Mouse (Mus musculus): Measurements from ENCODE around the gene Dhx40. TPM values are rescaled to one million over a fixed set of nuclear protein-coding genes. Genes with fewer than 3 reads are reported as not detected.
"Not testable (repeated sequence)": the region's sequence is repeated elsewhere in the genome, so short reads cannot be mapped to it uniquely, and the experiment has no call there.

Gene Dhx40
- polyA plus RNA-seq, 1 experiment from 2014 or later: 39.7 TPM

GRCm38 (mm10) chr11:86811326-86811630 is 3.7 kb upstream of the Dhx40 start:
- Histone ChIP-seq H3K36me3 (replicated peaks) (peaks cover 1% of the 10 kb centered on the region), H3K4me3 (no peak overlapping the region), H3K4me1 (peaks cover 12% of the 10 kb centered on the region), H3K9me3 (no peaks in the 10 kb centered on the region), H3K27me3 (ENCODE audit: poor library complexity, severe bottlenecking) (peaks cover 5% of the 10 kb centered on the region), H3K27ac (no peak overlapping the region)
- no peak for DNase-seq (ENCODE audit: extremely low spot score, low spot score)
- 83% methylated on average over 1 of the region's 1 CpGs for WGBS

GRCm38 (mm10) chr11:86810572-86811325 is 3.2 kb upstream of the Dhx40 start:
- Histone ChIP-seq H3K36me3 (replicated peaks) (peaks cover 6% of the 10 kb centered on the region), H3K9me3 (no peaks in the 10 kb centered on the region), H3K27ac (no peak overlapping the region), H3K4me3 (no peak overlapping the region), H3K27me3 (ENCODE audit: poor library complexity, severe bottlenecking) (peaks cover 5% of the 10 kb centered on the region), H3K4me1 (peaks cover 12% of the 10 kb centered on the region)
- DNase-seq (ENCODE audit: extremely low spot score, low spot score): no peak
- 89% methylated on average over 2 of the region's 2 CpGs for WGBS

GRCm38 (mm10) chr11:86809828-86810227 is 2.3 kb upstream of the Dhx40 start:
- no peak overlapping the region for H3K4me3 ChIP-seq
- 67% methylated on average over 4 of the region's 4 CpGs for WGBS
- H3K4me1 ChIP-seq: peaks cover 12% of the 10 kb centered on the region
- no peak for DNase-seq (ENCODE audit: extremely low spot score, low spot score)
- H3K9me3 ChIP-seq: no peaks in the 10 kb centered on the region
- H3K36me3 ChIP-seq (replicated peaks): peaks cover 16% of the 10 kb centered on the region
- peaks cover 5% of the 10 kb centered on the region for H3K27me3 ChIP-seq (ENCODE audit: poor library complexity, severe bottlenecking)
- no peak overlapping the region for H3K27ac ChIP-seq

- Histone ChIP-seq H3K27me3 (ENCODE audit: poor library complexity, severe bottlenecking) (peaks cover 5% of the 10 kb centered on the region), H3K27ac (peak overlapping the region; percentile 89), H3K9me3 (no peaks in the 10 kb centered on the region), H3K4me3 (peak overlapping the region; percentile 70), H3K4me1 (peaks cover 12% of the 10 kb centered on the region), H3K36me3 (replicated peaks) (peaks cover 42% of the 10 kb centered on the region)
- DNase-seq (ENCODE audit: extremely low spot score, low spot score): peak; percentile 70
- WGBS: under 1% methylated on average over 25 of the region's 25 CpGs
Observed at GRCm38 (mm10) chr11:86807001-86807477, 507 bp downstream of the Dhx40 start.

GRCm38 (mm10) chr11:86794161-86794560 is 13.4 kb downstream of the Dhx40 start:
- 86% methylated on average over 1 of the region's 1 CpGs for WGBS
- Histone ChIP-seq H3K27ac (no peak overlapping the region), H3K4me1 (no peaks in the 10 kb centered on the region), H3K4me3 (no peak overlapping the region), H3K27me3 (ENCODE audit: poor library complexity, severe bottlenecking) (no peaks in the 10 kb centered on the region), H3K36me3 (replicated peaks) (peaks cover 94% of the 10 kb centered on the region), H3K9me3 (no peaks in the 10 kb centered on the region)
- no peak for DNase-seq (ENCODE audit: extremely low spot score, low spot score)

GRCm38 (mm10) chr11:86787436-86787835 is 20.1 kb downstream of the Dhx40 start:
- 97% methylated on average over 5 of the region's 5 CpGs for WGBS
- H3K4me1 ChIP-seq; H3K27me3 ChIP-seq (ENCODE audit: poor library complexity, severe bottlenecking); H3K27ac ChIP-seq; H3K4me3 ChIP-seq; H3K9me3 ChIP-seq; DNase-seq (ENCODE audit: extremely low spot score, low spot score): not testable (repeated sequence)
- H3K36me3 ChIP-seq (replicated peaks): peaks cover 93% of the 10 kb centered on the region

- no peak overlapping the region for H3K4me3 ChIP-seq
- no peak overlapping the region for H3K27ac ChIP-seq
- 90% methylated on average over 2 of the region's 2 CpGs for WGBS
- peaks cover 94% of the 10 kb centered on the region for H3K36me3 ChIP-seq (replicated peaks)
- no peaks in the 10 kb centered on the region for H3K4me1 ChIP-seq
- no peak for DNase-seq (ENCODE audit: extremely low spot score, low spot score)
- no peaks in the 10 kb centered on the region for H3K27me3 ChIP-seq (ENCODE audit: poor library complexity, severe bottlenecking)
- H3K9me3 ChIP-seq: no peaks in the 10 kb centered on the region
Observed at GRCm38 (mm10) chr11:86785767-86786166, 21.8 kb downstream of the Dhx40 start.

GRCm38 (mm10) chr11:86769884-86770283 is 37.7 kb downstream of the Dhx40 start:
- no peaks in the 10 kb centered on the region for H3K27me3 ChIP-seq (ENCODE audit: poor library complexity, severe bottlenecking)
- no peaks in the 10 kb centered on the region for H3K4me1 ChIP-seq
- peaks cover 67% of the 10 kb centered on the region for H3K36me3 ChIP-seq (replicated peaks)
- no peak overlapping the region for H3K4me3 ChIP-seq
- H3K9me3 ChIP-seq: no peaks in the 10 kb centered on the region
- DNase-seq (ENCODE audit: extremely low spot score, low spot score): no peak
- 86% methylated on average over 4 of the region's 4 CpGs for WGBS
- no peak overlapping the region for H3K27ac ChIP-seq

- no peak overlapping the region for H3K4me3 ChIP-seq
- 92% methylated on average over 2 of the region's 2 CpGs for WGBS
Observed at GRCm38 (mm10) chr11:86764501-86764900, 43.0 kb downstream of the Dhx40 start.

GRCm38 (mm10) chr11:86763127-86763526 is 44.4 kb downstream of the Dhx40 start:
- 93% methylated on average over 11 of the region's 11 CpGs for WGBS
- not testable (repeated sequence) for H3K4me3 ChIP-seq; H3K36me3 ChIP-seq (replicated peaks); H3K27ac ChIP-seq; H3K27me3 ChIP-seq (ENCODE audit: poor library complexity, severe bottlenecking); H3K9me3 ChIP-seq; DNase-seq (ENCODE audit: extremely low spot score, low spot score)
- H3K4me1 ChIP-seq: peaks cover 12% of the 10 kb centered on the region

More at GRCm38 (mm10) chr11:86764501-86764900, 43.0 kb downstream of the Dhx40 start:
- Histone ChIP-seq H3K4me1 (no peaks in the 10 kb centered on the region), H3K27me3 (ENCODE audit: poor library complexity, severe bottlenecking) (no peaks in the 10 kb centered on the region), H3K27ac (no peak overlapping the region), H3K9me3 (no peaks in the 10 kb centered on the region), H3K36me3 (replicated peaks) (peaks cover 17% of the 10 kb centered on the region)
- no peak for DNase-seq (ENCODE audit: extremely low spot score, low spot score)

GRCm38 (mm10) chr11:86760357-86760756 is 47.2 kb downstream of the Dhx40 start:
- Histone ChIP-seq H3K4me3 (no peak overlapping the region), H3K27ac (no peak overlapping the region), H3K27me3 (ENCODE audit: poor library complexity, severe bottlenecking) (no peaks in the 10 kb centered on the region), H3K9me3 (no peaks in the 10 kb centered on the region), H3K36me3 (replicated peaks) (no peaks in the 10 kb centered on the region), H3K4me1 (peaks cover 25% of the 10 kb centered on the region)
- no peak for DNase-seq (ENCODE audit: extremely low spot score, low spot score)

GRCm38 (mm10) chr11:86759886-86760285 is 47.7 kb downstream of the Dhx40 start:
- DNase-seq (ENCODE audit: extremely low spot score, low spot score): no peak
- Histone ChIP-seq H3K4me3 (no peak overlapping the region), H3K27me3 (ENCODE audit: poor library complexity, severe bottlenecking) (no peaks in the 10 kb centered on the region), H3K36me3 (replicated peaks) (no peaks in the 10 kb centered on the region), H3K27ac (no peak overlapping the region), H3K9me3 (no peaks in the 10 kb centered on the region), H3K4me1 (peaks cover 29% of the 10 kb centered on the region)
- 91% methylated on average over 2 of the region's 2 CpGs for WGBS

GRCm38 (mm10) chr11:86759226-86759625 is 48.3 kb downstream of the Dhx40 start:
- WGBS: 94% methylated on average over 1 of the region's 1 CpGs

More at GRCm38 (mm10) chr11:86759226-86759625, 48.3 kb downstream of the Dhx40 start:
- H3K27ac ChIP-seq: 0 out of 2 replicates have a peak overlapping the region, but pooled peaks have one; percentile 25
- no peaks in the 10 kb centered on the region for H3K9me3 ChIP-seq
- no peaks in the 10 kb centered on the region for H3K27me3 ChIP-seq (ENCODE audit: poor library complexity, severe bottlenecking)
- H3K4me3 ChIP-seq: no peak overlapping the region
- no peaks in the 10 kb centered on the region for H3K36me3 ChIP-seq (replicated peaks)
- no peak for DNase-seq (ENCODE audit: extremely low spot score, low spot score)
- H3K4me1 ChIP-seq: peaks cover 31% of the 10 kb centered on the region

All from forebrain, embryonic 10.5 days (tissue).